Mouse (Mus musculus) small intestine, adult 2 months (tissue): ENCODE data around the gene Arnt.

Source experiments
- CTCF ChIP-seq: fragments of 200-500 bp; IDR thresholded peaks from 2 replicates; pipeline ENCODE4 v1.5.1; 2012; ENCODE audit warnings: low read depth, mild to moderate bottlenecking, control low read depth, inconsistent platforms, low read length, moderate library complexity, mixed read lengths; ENCODE audit not compliant: insufficient replicate concordance, insufficient read length; ENCODE audit errors: extremely low read depth
- POLR2A ChIP-seq: fragments of 200-500 bp; IDR thresholded peaks from 2 replicates; pipeline ENCODE4 v1.6.1; 2012; ENCODE audit warnings: low read depth, mild to moderate bottlenecking, control low read depth, inconsistent platforms, low read length, moderate library complexity

- TF ChIP-seq POLR2A: no peak
- no peak for TF ChIP-seq CTCF
Observed at GRCm38 (mm10) chr3:95439670-95440069, 5.5 kb downstream of the Arnt start.
